20 mouse cellular contexts compared by ENCODE assay signal in the genomic region with DNA sequence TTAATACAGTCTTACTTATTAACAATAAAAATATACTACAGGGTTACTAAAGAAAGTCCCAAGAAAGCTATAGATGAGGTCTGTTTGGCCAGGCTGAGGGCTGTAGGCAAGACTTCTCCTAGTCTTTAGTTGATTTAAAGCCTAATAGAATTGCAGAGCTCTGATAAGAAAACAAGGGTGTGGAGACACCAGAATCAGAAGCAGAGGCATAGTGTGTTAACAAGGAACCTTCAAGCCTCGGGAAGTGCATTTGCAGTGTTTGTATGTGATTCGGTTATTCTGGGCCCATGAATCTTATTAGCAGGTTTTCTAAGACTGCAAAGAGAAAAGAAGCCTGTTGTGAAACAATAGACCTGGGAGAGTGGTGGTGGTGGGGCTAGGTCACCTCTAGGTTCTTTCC. TPM values are rescaled to one million over a fixed set of nuclear protein-coding genes. Genes with fewer than 3 reads are reported as not detected.
DNase-seq lines count a peak whose midpoint lies in the region; ATAC-seq and TF ChIP-seq lines count a peak whose summit lies in the region.
"Had no signal": no experiment of that assay in that cellular context is flagged by ENCODE, and none has a peak within 500 bp of the region (broad histone marks: within the 10 kb centered on the region; RNA-seq: fewer than 3 reads in every experiment).

No protein-coding gene starts in this region.

- H3K9me3 ChIP-seq in erythroblast, embryonic 14.5 days (ENCODE audit: control insufficient read depth, low read length) = no peaks in the 10 kb centered on the region
- H3K9me3 ChIP-seq in heart, postnatal 0 days (replicated peaks; ENCODE audit: control insufficient read depth, low read length) = no peaks in the 10 kb centered on the region
- no peaks in the 10 kb centered on the region for H3K9me3 ChIP-seq in intestine, embryonic 15.5 days
- H3K9me3 ChIP-seq in liver, postnatal 0 days (ENCODE audit: low read length) = no peaks in the 10 kb centered on the region
- H3K9me3 ChIP-seq: midbrain, embryonic 12.5 days had no signal

- no peak for ATAC-seq in erythroblast, adult 5-6 weeks (replicated peaks; ENCODE audit: low FRiP score, poor library complexity, severe bottlenecking)
- no peak for ATAC-seq in heart, postnatal 0 days (ENCODE audit: insufficient read depth, low read depth)
- no peak for ATAC-seq in intestine, embryonic 15.5 days
- ATAC-seq in liver, postnatal 0 days = no peak
- ATAC-seq: CD4-positive, CD25-positive, alpha-beta regulatory T cell, adult 4 months; forebrain, postnatal 0 days; hindbrain, postnatal 0 days had no signal

- peaks cover 63% of the 10 kb centered on the region for H3K4me1 ChIP-seq in erythroblast, embryonic 14.5 days (ENCODE audit: control insufficient read depth)
- H3K4me1 ChIP-seq in heart, postnatal 0 days (ENCODE audit: control insufficient read depth, insufficient read depth) = peaks cover 40% of the 10 kb centered on the region
- peaks cover 16% of the 10 kb centered on the region for H3K4me1 ChIP-seq in intestine, embryonic 15.5 days (replicated peaks)
- peaks cover 38% of the 10 kb centered on the region for H3K4me1 ChIP-seq in liver, postnatal 0 days (ENCODE audit: insufficient read depth)

- DNase-seq in heart, postnatal 0 days (ENCODE audit: low spot score) = no peak
- no peak for DNase-seq in heart, adult 11 months
- no peak for DNase-seq in liver, postnatal 0 days
- no peak for DNase-seq in frontal cortex, postnatal 25 days (ENCODE audit: low spot score in 2 of 2)
- DNase-seq in adrenal gland, adult 8-10 months = no peak
- DNase-seq: adrenal gland, postnatal 25 days; cerebellum, adult 2 months; forebrain, postnatal 0 days; gastrocnemius, adult 2 months; heart, adult 2 months; layer of hippocampus, postnatal 36 days; lung, postnatal 36 days; right cerebral cortex, postnatal 25 days; thymus, postnatal 14 days had no signal

- peak overlapping the region; percentile 23 for H3K4me3 ChIP-seq in erythroblast, embryonic 14.5 days (replicated peaks)
- H3K4me3 ChIP-seq in heart, postnatal 0 days (ENCODE audit: low read depth, low read length) = no peak overlapping the region
- H3K4me3 ChIP-seq in intestine, embryonic 15.5 days (replicated peaks) = no peak overlapping the region
- H3K4me3 ChIP-seq in liver, postnatal 0 days (ENCODE audit: low read depth, low read length) = no peak overlapping the region
- H3K4me3 ChIP-seq: heart, adult 2 months; midbrain, embryonic 12.5 days had no signal

- H3K4me2 ChIP-seq in heart, postnatal 0 days (ENCODE audit: low read depth, low read length) = peak overlapping the region; percentile 14; the same call in 1 of the 2 replicates
- H3K4me2 ChIP-seq in intestine, embryonic 15.5 days (replicated peaks) = peak overlapping the region; percentile 71; the same call in 1 of the 2 replicates
- H3K4me2 ChIP-seq in liver, postnatal 0 days (ENCODE audit: low read depth, low read length) = peak overlapping the region; percentile 86
- H3K4me2 ChIP-seq: midbrain, embryonic 12.5 days had no signal

- 37% methylated on average over 2 of the region's 2 CpGs for WGBS in heart, postnatal 0 days
- 54% methylated on average over 2 of the region's 2 CpGs for WGBS in intestine, embryonic 15.5 days
- 37% methylated on average over 2 of the region's 2 CpGs for WGBS in liver, postnatal 0 days (ENCODE audit: insufficient replicate concordance)

- TF ChIP-seq EP300 in heart, postnatal 0 days (IDR thresholded peaks at IDR 0.05; ENCODE audit: low read depth) = no peak
- no peak for TF ChIP-seq EP300 in liver, postnatal 0 days (IDR thresholded peaks at IDR 0.05; ENCODE audit: low read depth)

- H3K27ac ChIP-seq in heart, postnatal 0 days (ENCODE audit: low read depth) = peak overlapping the region; percentile 54; the same call in 1 of the 2 replicates
- peak overlapping the region; percentile 56; the same call in 1 of the 2 replicates for H3K27ac ChIP-seq in intestine, embryonic 15.5 days
- H3K27ac ChIP-seq in liver, postnatal 0 days (ENCODE audit: low read depth) = no peak overlapping the region
- H3K27ac ChIP-seq: gastrocnemius, adult 2 months; heart, adult 2 months; hindbrain, postnatal 0 days; midbrain, embryonic 12.5 days had no signal

- no peak for TF ChIP-seq CTCF in heart, postnatal 0 days (IDR thresholded peaks at IDR 0.05; ENCODE audit: low read depth)
- TF ChIP-seq CTCF in liver, postnatal 0 days (IDR thresholded peaks at IDR 0.05; ENCODE audit: low read depth) = no peak

- peaks cover 18% of the 10 kb centered on the region for H3K36me3 ChIP-seq in erythroblast, embryonic 14.5 days (ENCODE audit: control insufficient read depth)
- no peaks in the 10 kb centered on the region; the same call in 1 of the 2 replicates for H3K36me3 ChIP-seq in heart, postnatal 0 days (replicated peaks; ENCODE audit: control insufficient read depth, insufficient read depth, low read length)
- H3K36me3 ChIP-seq in intestine, embryonic 15.5 days = 0 out of 2 replicates have a peak, but pooled peaks cover 4% of the 10 kb centered on the region
- H3K36me3 ChIP-seq in liver, postnatal 0 days (replicated peaks; ENCODE audit: insufficient read depth, low read length) = peaks cover 3% of the 10 kb centered on the region; the same call in 1 of the 2 replicates
- H3K36me3 ChIP-seq: midbrain, embryonic 12.5 days had no signal

- H3K9ac ChIP-seq in heart, postnatal 0 days (replicated peaks; ENCODE audit: low read depth, low read length) = no peak overlapping the region
- no peak overlapping the region for H3K9ac ChIP-seq in intestine, embryonic 15.5 days
- H3K9ac ChIP-seq in liver, postnatal 0 days (replicated peaks) = no peak overlapping the region
- H3K9ac ChIP-seq: forebrain, postnatal 0 days; midbrain, embryonic 12.5 days had no signal

- H3K27me3 ChIP-seq in erythroblast, embryonic 14.5 days (ENCODE audit: control insufficient read depth) = no peaks in the 10 kb centered on the region
- H3K27me3 ChIP-seq in heart, postnatal 0 days (ENCODE audit: control insufficient read depth, insufficient read depth, low read length) = no peaks in the 10 kb centered on the region
- no peaks in the 10 kb centered on the region for H3K27me3 ChIP-seq in intestine, embryonic 15.5 days (replicated peaks)
- no peaks in the 10 kb centered on the region for H3K27me3 ChIP-seq in liver, postnatal 0 days (ENCODE audit: insufficient read depth, low read length)
- H3K27me3 ChIP-seq: midbrain, embryonic 12.5 days had no signal

RNA-seq across cellular contexts. Expression of gene Cmtm6, which starts 2.3 kb away (rescaled TPM):
- polyA plus RNA-seq in erythroblast, embryonic 14.5 days (2012) = 0.04 and 0.07 TPM in 2 replicates
- 9.6 and 23.0 TPM in 2 replicates for total RNA-seq in erythroblast, adult 5-6 weeks (2015; ENCODE audit: low replicate concordance)
- total RNA-seq in erythroblast, adult 5-6 weeks (2017; ENCODE audit: low replicate concordance) = 17.0 and 24.4 TPM in 2 replicates
- total RNA-seq in heart, postnatal 0 days (2014; rRNA removed; ENCODE audit: low replicate concordance) = 22.8 and 30.1 TPM in 2 replicates
- polyA plus RNA-seq in heart, postnatal 0 days (2015; fragmentation: Nextera tagmentation; extraction: Ambion mirVana) = 29.9 and 33.8 TPM in 2 replicates
- 77.5 and 77.7 TPM in 2 replicates for polyA plus RNA-seq in intestine, embryonic 15.5 days (2015; fragmentation: Nextera tagmentation; extraction: Ambion mirVana)
- 27.7 and 30.1 TPM in 2 replicates for polyA plus RNA-seq in liver, postnatal 0 days (2015; fragmentation: Nextera tagmentation; extraction: Ambion mirVana)
- 100 to 1,000 TPM in 1 of 4 experiments, 10 to 100 TPM in 3; 68.5 to 105 (median 78.0) TPM for total RNA-seq in adrenal gland, adult 8-10 months (2022)

RNA-seq across cellular contexts. Expression of gene Dync1li1, which starts 44.6 kb away (rescaled TPM):
- polyA plus RNA-seq in erythroblast, embryonic 14.5 days (2012) = 1.2 and 2.2 TPM in 2 replicates
- total RNA-seq in erythroblast, adult 5-6 weeks (2015; ENCODE audit: low replicate concordance) = 13.3 and 14.6 TPM in 2 replicates
- total RNA-seq in erythroblast, adult 5-6 weeks (2017; ENCODE audit: low replicate concordance) = 19.1 and 19.7 TPM in 2 replicates
- total RNA-seq in heart, postnatal 0 days (2014; rRNA removed; ENCODE audit: low replicate concordance) = 76.0 and 84.0 TPM in 2 replicates
- polyA plus RNA-seq in heart, postnatal 0 days (2015; fragmentation: Nextera tagmentation; extraction: Ambion mirVana) = 70.5 and 75.2 TPM in 2 replicates
- 49.9 and 54.7 TPM in 2 replicates for polyA plus RNA-seq in intestine, embryonic 15.5 days (2015; fragmentation: Nextera tagmentation; extraction: Ambion mirVana)
- 14.4 and 16.3 TPM in 2 replicates for polyA plus RNA-seq in liver, postnatal 0 days (2015; fragmentation: Nextera tagmentation; extraction: Ambion mirVana)
- 10 to 100 TPM; 37.9 to 45.9 (median 44.1) TPM for total RNA-seq in adrenal gland, adult 8-10 months (2022)

RNA-seq across cellular contexts. Expression of gene Cmtm7, which starts 48.4 kb away (rescaled TPM):
- 0.53 and 0.61 TPM in 2 replicates for polyA plus RNA-seq in erythroblast, embryonic 14.5 days (2012)
- 62.7 and 84.2 TPM in 2 replicates for total RNA-seq in erythroblast, adult 5-6 weeks (2015; ENCODE audit: low replicate concordance)
- total RNA-seq in erythroblast, adult 5-6 weeks (2017; ENCODE audit: low replicate concordance) = 59.2 and 111 TPM in 2 replicates
- total RNA-seq in heart, postnatal 0 days (2014; rRNA removed; ENCODE audit: low replicate concordance) = 145 and 181 TPM in 2 replicates
- polyA plus RNA-seq in heart, postnatal 0 days (2015; fragmentation: Nextera tagmentation; extraction: Ambion mirVana) = 85.7 and 89.6 TPM in 2 replicates
- polyA plus RNA-seq in intestine, embryonic 15.5 days (2015; fragmentation: Nextera tagmentation; extraction: Ambion mirVana) = 89.8 and 100 TPM in 2 replicates
- polyA plus RNA-seq in liver, postnatal 0 days (2015; fragmentation: Nextera tagmentation; extraction: Ambion mirVana) = 57.7 and 58.2 TPM in 2 replicates
- total RNA-seq in adrenal gland, adult 8-10 months (2022) = 10 to 100 TPM; 29.9 to 46.1 (median 34.1) TPM

Comparison
In these comparisons a context has a peak if more than half of its experiments do, and no peak if none do; other contexts are left out.
1. H3K4me2 ChIP-seq: peak in every context shown above with its lines; median percentile 86 in liver, postnatal 0 days; 71 in intestine, embryonic 15.5 days; 14 in heart, postnatal 0 days.
2. RNA of gene Cmtm6, which starts 2.3 kb away (polyA plus RNA-seq): 77.5 to 77.7 TPM in intestine, embryonic 15.5 days, 29.9 to 33.8 TPM in heart, postnatal 0 days and 27.7 to 30.1 TPM in liver, postnatal 0 days; 0.04 to 0.07 TPM in erythroblast, embryonic 14.5 days; every median in the first group is over 10 times any median in the second.
3. RNA of gene Cmtm7, which starts 48.4 kb away (polyA plus RNA-seq): 89.8 to 100 TPM in intestine, embryonic 15.5 days, 85.7 to 89.6 TPM in heart, postnatal 0 days and 57.7 to 58.2 TPM in liver, postnatal 0 days; 0.53 to 0.61 TPM in erythroblast, embryonic 14.5 days; every median in the first group is over 10 times any median in the second.